In the genomic region with DNA sequence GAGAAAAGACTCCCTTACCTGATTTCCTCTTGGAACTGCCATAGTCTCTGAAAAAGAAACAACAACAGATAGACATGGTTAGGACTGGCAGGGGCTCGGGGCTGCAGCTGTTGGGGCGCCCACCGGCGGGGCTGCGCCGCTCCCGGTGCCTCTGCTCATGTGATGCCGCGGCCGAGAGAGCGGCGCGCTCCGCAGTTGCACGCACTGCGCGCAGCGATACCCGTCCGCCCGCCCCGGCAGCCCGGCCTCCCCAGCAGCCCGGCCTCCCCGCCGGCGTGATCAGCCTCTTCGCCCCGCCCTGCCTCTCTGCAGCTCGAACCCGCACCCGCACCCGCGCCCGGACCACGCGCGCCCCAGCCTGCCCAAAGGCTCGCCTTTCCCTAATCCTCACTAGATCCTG, we compare ENCODE assay signal across 9 mouse cellular contexts.
DNase-seq lines count a peak whose midpoint lies in the region; ATAC-seq lines count a peak whose summit lies in the region.
"Had no signal": no experiment of that assay in that cellular context is flagged by ENCODE, and none has a peak within 500 bp of the region (broad histone marks: within the 10 kb centered on the region; RNA-seq: fewer than 3 reads in every experiment).

No protein-coding gene starts in this region.

- H3K36me3 ChIP-seq in lung, embryonic 16.5 days (ENCODE audit: control insufficient read depth, insufficient read depth, low read length) = no peaks in the 10 kb centered on the region
- H3K36me3 ChIP-seq in hindbrain, embryonic 16.5 days (ENCODE audit: control insufficient read depth, insufficient read depth, low read length) = no peaks in the 10 kb centered on the region
- no peaks in the 10 kb centered on the region for H3K36me3 ChIP-seq in midbrain, embryonic 10.5 days

- no peak overlapping the region for H3K27ac ChIP-seq in lung, embryonic 16.5 days (ENCODE audit: low read length)
- no peak overlapping the region for H3K27ac ChIP-seq in hindbrain, embryonic 16.5 days (ENCODE audit: low read depth, low read length)
- peak overlapping the region; percentile 55 for H3K27ac ChIP-seq in midbrain, embryonic 10.5 days (replicated peaks)

- no peaks in the 10 kb centered on the region for H3K9me3 ChIP-seq in lung, embryonic 16.5 days (ENCODE audit: control insufficient read depth, low read length)
- H3K9me3 ChIP-seq in hindbrain, embryonic 16.5 days (ENCODE audit: control insufficient read depth, low read length) = no peaks in the 10 kb centered on the region
- H3K9me3 ChIP-seq in midbrain, embryonic 10.5 days (replicated peaks) = no peaks in the 10 kb centered on the region

- H3K4me1 ChIP-seq in lung, embryonic 16.5 days (replicated peaks; ENCODE audit: control insufficient read depth, insufficient read depth, low read length) = peaks cover 15% of the 10 kb centered on the region
- peaks cover 16% of the 10 kb centered on the region for H3K4me1 ChIP-seq in hindbrain, embryonic 16.5 days (ENCODE audit: control insufficient read depth, insufficient read depth, low read depth, low read length)
- H3K4me1 ChIP-seq in midbrain, embryonic 10.5 days = peaks cover 38% of the 10 kb centered on the region

- ATAC-seq in lung, embryonic 16.5 days (ENCODE audit: low read depth) = peak; percentile 18; the same call in 1 of the 2 replicates
- ATAC-seq in hindbrain, embryonic 16.5 days = peak; percentile 26; the same call in 1 of the 2 replicates
- ATAC-seq in activated CD4-positive, CD25-positive, alpha-beta regulatory T cell, adult 4 months = no peak

- peak overlapping the region; percentile 51 for H3K4me2 ChIP-seq in lung, embryonic 16.5 days (ENCODE audit: low read depth, low read length)
- peak overlapping the region; percentile 76 for H3K4me2 ChIP-seq in hindbrain, embryonic 16.5 days (ENCODE audit: low read length)

- DNase-seq in cerebellum, adult 8-10 months = peak; percentile 37
- DNase-seq in cerebellum, postnatal 4 days (ENCODE audit: low spot score in 2 of 2) = no peak
- no peak for DNase-seq in lung, postnatal 14 days
- peak; percentile 59 for DNase-seq in midbrain, embryonic 10.5 days (ENCODE audit: low spot score)
- no peak for DNase-seq in MN1 (ENCODE audit: low spot score)

- WGBS in lung, embryonic 16.5 days = 7% methylated on average over 32 of the region's 39 CpGs
- WGBS in hindbrain, embryonic 16.5 days = 3% methylated on average over 19 of the region's 39 CpGs
- under 1% methylated on average over 39 of the region's 39 CpGs for WGBS in midbrain, embryonic 10.5 days

- H3K27me3 ChIP-seq in lung, embryonic 16.5 days (ENCODE audit: control insufficient read depth, insufficient read depth, low read depth, low read length) = peaks cover 7% of the 10 kb centered on the region; the same call in 1 of the 2 replicates
- H3K27me3 ChIP-seq in hindbrain, embryonic 16.5 days (replicated peaks; ENCODE audit: control insufficient read depth, insufficient read depth, low read length) = peaks cover 20% of the 10 kb centered on the region
- H3K27me3 ChIP-seq in midbrain, embryonic 10.5 days (ENCODE audit: low read depth, poor library complexity, severe bottlenecking) = peaks cover 90% of the 10 kb centered on the region

- peak overlapping the region; percentile 23; the same call in 1 of the 2 replicates for H3K9ac ChIP-seq in lung, embryonic 16.5 days (ENCODE audit: low read length)
- H3K9ac ChIP-seq in hindbrain, embryonic 16.5 days (ENCODE audit: low read depth, low read length) = peak overlapping the region; percentile 50

- H3K4me3 ChIP-seq in lung, embryonic 16.5 days (ENCODE audit: low read length) = peak overlapping the region; percentile 25
- H3K4me3 ChIP-seq in hindbrain, embryonic 16.5 days (ENCODE audit: low read length) = peak overlapping the region; percentile 43
- peak overlapping the region; percentile 56 for H3K4me3 ChIP-seq in midbrain, embryonic 10.5 days
- H3K4me3 ChIP-seq: myocyte had no signal

Comparison
In these comparisons a context has a peak if more than half of its experiments do, and no peak if none do; other contexts are left out.
1. DNase-seq: peak in cerebellum, adult 8-10 months (single experiment) and midbrain, embryonic 10.5 days (single experiment); none in cerebellum, postnatal 4 days (0 of 2), lung, postnatal 14 days (single experiment) and MN1 (single experiment).
2. Peak in every context shown above with its lines, with median percentiles within 50 percentile points of each other: H3K4me3 ChIP-seq.